Mouse (Mus musculus) right cerebral cortex, postnatal 4 days (tissue): ENCODE measurements around the gene 4921524J17Rik.

ENCODE experiments used
- DNase-seq: peaks from one replicate; pipeline ENCODE4 v3.0.0-alpha.2; 2022

Gene 4921524J17Rik

DNA sequence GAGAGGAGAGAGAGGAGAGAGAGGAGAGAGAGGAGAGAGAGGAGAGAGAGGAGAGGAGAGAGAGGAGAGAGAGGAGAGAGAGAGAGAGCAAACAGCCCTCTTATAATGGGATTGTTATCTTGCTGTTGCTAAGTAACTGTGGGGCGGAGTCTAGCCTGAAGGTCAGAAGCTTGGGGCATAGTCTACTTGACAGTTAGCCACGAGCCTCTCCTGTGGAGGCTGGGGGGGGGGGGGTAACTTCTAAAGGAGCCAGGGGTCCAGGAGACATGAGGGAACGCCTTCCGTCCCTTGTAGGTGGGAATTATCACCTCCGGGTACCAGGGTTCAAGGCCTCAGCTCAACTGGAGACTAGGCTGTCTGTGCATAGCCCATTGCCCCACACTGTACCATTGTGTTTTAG is 3.1 kb upstream of the 4921524J17Rik start:
- no peak for DNase-seq

DNA sequence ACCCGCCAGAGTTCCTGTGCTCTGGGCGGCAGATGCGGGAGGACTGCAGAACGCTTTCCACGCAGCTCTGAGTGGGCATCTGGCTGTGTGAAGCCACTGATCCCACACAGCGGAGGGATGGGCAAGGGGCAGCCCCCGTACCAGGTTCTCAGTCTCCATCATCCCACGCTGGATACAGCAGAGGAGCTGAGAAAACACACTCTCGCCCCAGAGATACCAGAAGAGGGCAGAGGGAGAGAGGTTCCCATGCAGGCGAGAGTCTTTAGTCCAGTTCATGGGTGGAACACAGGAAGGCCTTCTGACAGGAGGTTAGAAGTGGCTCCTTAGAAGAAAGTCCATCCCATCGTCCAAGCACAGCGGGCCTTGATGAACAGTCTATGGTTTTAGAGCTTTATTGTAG is 2.2 kb upstream of the 4921524J17Rik start:
- no peak for DNase-seq

DNA sequence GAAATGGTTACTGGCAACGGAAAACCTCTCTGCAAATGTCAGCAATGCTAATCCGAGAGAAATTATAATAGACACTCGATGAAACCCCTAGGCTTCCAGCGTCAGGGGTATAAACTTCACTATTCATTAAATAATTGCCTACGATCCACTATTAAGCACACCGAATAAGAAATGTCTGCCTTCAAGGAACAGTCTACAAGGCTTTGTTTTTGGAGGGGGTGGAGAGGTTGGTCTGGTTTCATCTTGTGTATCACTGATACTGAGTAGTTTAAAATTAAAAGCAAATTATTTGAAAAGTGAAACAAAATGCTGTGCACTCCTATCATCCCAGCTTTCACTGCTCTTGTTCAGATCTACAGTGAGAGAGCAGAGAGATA is 372 bp upstream of the 4921524J17Rik start:
- DNase-seq = no peak

DNA sequence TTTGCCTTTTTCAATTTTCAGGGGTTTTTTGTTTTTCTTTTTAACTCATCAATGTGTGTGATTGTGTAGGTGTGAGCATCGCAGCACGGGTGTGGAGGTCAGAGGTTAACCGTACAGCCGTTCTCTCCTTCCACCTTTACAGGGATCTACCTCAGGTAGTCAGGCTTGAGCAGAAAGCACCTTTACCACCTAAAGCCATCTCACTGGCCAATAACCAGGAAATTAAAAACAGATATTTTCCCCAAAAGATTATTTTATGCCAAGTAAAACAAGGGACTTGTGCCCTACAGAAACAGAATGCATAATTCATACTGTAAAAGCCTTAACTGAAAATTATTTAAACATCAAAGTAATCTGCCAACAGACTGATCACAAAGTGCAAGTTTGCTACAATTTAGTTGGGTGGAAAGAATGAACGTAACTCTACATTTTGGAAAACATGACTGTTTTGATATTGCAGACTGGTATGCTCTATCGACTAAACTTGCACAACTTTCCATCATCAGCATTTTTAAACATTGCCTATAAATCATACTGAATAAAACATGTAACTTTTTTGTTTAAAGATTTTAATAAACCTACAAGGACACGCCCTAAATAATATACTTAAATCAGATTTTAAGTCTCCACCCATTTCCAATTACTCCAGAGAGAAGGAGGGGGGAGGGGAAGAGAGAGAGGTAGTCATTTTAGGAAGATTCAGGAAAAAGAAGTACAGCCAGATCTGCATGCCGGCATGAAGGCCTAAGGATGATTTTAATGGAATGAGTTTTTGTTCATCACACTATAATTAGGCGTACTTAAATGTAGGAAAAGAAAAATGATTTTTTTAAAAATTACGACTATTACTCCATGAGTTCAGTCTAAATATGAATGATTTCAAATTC is 1.1 kb downstream of the 4921524J17Rik start:
- DNase-seq = no peak

GRCm38 (mm10) chr8:85430801-85431200 is 1.8 kb downstream of the 4921524J17Rik start:
- no peak for DNase-seq

DNA sequence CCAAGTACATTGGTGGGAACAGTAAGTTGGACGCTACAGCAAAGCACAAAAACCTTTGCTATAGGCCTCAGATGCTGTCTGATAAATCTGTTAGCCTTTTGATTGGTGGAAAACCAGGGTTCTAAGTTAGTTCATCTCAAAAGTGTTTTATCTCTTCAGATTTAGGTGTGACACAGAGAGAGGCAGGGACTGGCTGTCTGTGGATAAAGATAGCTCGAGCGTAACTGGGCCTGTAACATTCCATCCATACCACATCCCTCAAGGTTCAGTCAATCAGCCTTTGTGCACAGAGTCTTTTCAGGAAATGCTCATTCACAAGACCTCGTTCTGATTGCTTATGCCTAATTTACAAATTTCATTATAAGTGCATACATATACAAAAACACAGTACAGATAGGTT is 3.4 kb downstream of the 4921524J17Rik start:
- DNase-seq = no peak

GRCm38 (mm10) chr8:85427026-85427425 is 5.6 kb downstream of the 4921524J17Rik start:
- no peak for DNase-seq

- no peak for DNase-seq
These were observed 11.3 kb downstream of the 4921524J17Rik start for GRCm38 (mm10) chr8:85421329-85421728.

- no peak for DNase-seq
These were observed 24.1 kb downstream of the 4921524J17Rik start for GRCm38 (mm10) chr8:85408526-85408925.

DNA sequence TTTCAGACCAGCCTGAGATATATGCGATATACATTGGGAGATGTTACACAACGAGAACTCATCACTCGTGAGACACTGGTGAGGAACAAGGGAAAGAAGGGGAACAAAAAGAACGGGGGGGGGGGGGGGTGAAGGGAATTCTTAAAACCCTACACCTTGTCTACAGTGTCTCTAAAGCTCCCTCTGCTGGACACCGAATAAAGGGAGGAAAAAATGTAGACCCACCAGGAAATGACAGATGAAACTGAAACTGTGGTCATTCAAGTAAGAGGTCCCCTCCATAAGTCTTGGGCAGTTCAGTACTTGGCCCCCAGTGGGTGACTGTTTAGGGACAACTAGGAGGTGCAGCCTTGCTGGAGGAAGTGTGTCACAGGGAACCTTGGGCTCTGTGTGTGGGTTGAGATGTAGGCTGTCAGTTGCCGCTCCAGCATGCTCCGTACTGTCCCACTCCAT is 24.6 kb downstream of the 4921524J17Rik start:
- peak; percentile 9 for DNase-seq

DNA sequence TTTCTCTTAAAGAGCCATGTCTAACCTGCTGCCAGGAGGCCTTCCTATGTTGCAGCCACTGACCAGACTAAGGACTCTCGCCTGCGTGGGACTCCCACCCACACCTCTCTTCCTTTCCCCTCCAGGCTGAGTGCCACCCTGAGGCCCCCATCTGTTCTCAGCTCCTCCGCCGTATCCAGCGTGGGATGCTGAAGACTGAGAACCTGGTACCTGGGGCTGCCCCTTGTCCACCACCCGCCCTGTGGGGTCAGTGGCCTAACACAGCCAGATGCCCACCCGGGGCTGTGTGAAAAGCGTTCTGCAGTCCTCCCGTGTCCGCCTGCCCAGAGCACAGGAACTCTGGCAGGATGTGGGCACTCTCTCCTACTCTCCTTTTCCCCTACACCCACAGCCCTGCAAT is 26.7 kb downstream of the 4921524J17Rik start:
- peak; percentile 3 for DNase-seq

DNA sequence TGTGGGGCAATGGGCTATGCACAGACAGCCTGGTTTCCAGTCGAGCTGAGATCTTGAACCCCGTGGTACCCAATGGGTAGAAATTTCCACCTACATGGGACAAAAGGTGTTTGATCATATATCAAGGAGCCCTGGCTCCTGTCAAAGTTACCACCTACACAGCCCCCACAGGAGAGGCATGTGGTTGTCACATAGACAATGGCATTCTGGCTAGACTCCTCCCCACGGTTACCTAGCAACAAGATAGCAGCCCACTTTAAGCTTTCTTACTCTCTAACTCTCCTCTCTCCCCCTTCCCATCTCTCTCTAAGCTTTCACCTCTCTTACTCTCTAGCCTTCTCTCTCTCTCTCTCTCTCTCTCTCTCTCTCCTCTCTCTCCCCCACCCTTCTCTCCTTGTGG is 27.2 kb downstream of the 4921524J17Rik start:
- DNase-seq = no peak

GRCm38 (mm10) chr8:85398548-85398947 is 34.1 kb downstream of the 4921524J17Rik start:
- no peak for DNase-seq

DNA sequence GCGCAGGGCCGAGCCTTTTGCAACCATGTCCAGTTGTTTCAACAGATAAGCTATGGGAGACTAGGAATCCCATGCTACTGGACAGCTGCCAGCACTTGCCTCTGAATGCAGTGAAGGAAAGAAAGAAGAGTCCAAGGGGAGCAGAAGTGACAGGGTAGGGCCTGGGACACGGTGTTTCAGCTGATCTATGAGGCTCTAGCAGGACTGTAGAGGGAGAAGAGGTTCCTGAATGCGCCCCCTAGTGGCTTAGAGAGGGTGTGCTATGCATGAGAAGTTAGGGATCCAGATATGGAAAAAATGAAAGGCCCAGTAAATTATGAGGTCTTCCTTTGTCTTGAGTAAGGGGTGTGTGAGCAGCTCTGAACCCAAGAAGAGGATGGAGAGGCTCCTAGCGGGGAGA is 35.1 kb downstream of the 4921524J17Rik start:
- DNase-seq = peak; percentile 12

DNA sequence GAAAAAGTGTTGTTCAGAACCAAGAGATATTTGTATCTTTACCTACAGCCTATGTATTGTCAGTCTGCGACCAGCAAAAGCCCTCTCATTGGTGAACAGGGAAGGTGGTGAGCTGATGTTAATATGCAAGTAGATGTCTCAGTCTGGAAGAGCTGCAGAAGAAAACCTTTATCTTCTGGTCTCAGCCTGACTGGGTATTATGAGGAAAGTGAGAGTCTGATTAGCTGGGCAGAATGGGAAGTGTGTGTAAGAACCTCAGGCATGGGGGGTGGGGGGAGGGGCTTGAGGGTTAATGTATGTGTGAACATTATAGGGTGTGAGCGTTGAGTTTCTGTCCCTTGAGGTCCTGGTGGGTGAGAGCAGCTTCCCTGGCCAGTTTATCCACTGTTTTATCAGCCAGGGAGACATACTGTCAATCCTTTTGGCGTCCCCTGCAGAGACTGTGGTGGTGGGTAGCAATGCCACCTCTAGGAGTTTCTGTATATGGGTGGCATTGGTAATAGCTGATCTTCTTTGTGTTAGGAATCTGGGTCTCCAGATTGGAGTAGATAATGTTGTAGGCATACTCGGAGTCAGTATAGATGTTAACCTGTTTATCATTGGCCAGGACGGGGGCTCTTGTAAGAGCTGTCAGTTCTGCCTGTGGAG is 36.1 kb downstream of the 4921524J17Rik start:
- DNase-seq = no peak

GRCm38 (mm10) chr8:85395681-85396431 is 36.8 kb downstream of the 4921524J17Rik start:
- DNase-seq = no peak

DNA sequence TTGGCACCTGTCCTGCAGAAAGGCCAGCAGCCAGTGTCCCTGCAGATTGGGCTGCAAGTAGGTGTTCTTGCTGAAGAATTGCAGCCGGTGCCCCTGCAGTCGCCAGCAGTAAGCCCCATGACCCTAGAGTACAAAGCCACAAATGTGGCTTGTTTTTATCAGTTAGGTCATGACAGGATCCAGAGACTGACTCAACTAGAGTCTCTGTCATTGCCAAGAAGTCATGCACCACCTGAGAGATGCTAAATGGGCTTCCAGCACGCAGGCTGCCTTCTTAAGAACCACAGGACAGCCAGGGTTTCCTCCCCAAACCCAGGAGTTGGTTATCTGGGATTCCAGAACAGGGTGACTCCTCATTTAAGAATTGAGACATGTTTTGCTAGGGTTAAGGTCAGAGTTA is 37.6 kb downstream of the 4921524J17Rik start:
- no peak for DNase-seq

GRCm38 (mm10) chr8:85393199-85393598 is 39.4 kb downstream of the 4921524J17Rik start:
- no peak for DNase-seq

GRCm38 (mm10) chr8:85391438-85391837 is 41.2 kb downstream of the 4921524J17Rik start:
- DNase-seq = no peak

DNA sequence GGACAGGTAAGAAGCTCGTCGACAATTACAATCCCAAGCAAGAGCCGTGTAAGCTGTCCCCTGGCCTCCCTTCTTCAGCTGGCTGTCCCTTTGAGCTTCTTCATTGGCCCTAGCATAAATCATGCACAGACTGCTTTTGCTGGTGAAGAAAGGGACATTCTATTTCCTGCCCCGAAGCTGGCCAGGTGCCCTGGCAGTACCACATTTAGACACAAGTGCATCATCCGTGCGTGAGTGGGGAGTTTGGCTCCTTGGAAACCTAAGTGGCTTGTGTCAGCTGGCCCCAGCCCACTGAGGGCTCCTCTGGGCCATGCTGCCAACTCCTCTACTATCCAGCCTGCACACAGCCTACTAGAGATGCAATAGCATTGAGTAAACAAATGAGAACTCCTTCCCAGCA is 46.4 kb downstream of the 4921524J17Rik start, which contains the start of gene Mylk3:
Gene Mylk3, minus strand, starts transcription at position 141 of the 400 bp plus-strand sequence.
- DNase-seq = peak; percentile 9

DNA sequence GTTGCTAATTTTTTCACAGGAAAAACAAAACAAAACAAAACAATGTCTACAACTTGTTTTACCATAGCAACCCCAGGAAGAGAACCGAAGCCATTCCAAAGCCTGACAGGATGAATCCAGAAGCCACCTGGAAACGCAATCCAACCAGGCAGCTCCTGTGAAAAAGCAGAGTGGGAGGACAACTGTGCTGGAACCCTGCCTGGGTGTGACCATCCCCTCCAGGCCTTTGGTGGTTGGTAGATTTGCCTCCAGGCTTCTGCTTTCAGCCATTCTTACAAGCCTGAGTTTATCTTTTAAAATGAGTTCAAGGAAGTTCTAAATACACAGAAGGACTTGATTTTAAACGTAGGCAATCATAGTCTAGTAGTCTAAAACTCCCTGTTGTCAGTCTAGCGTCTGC is 50.7 kb downstream of the 4921524J17Rik start:
- peak; percentile 11 for DNase-seq

DNA sequence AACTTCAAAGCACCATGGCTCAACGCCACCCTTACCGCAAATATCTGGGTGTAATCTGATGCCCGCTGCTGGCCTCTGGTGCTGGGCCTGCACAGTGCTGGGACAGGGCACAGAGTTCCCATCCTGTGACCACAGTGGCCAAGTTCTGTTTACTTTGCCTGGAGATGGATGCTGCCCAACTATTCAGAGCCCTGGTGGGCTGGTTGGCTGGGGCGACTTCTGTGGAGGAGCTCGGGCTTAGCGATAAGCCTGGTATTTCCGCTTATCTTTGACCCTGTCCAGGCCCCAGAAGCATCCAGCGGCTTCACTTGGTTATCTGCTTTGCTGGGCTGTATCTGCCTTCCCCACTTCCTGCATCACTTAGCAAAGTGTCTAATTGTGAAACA is 51.8 kb downstream of the 4921524J17Rik start:
- DNase-seq = no peak

DNA sequence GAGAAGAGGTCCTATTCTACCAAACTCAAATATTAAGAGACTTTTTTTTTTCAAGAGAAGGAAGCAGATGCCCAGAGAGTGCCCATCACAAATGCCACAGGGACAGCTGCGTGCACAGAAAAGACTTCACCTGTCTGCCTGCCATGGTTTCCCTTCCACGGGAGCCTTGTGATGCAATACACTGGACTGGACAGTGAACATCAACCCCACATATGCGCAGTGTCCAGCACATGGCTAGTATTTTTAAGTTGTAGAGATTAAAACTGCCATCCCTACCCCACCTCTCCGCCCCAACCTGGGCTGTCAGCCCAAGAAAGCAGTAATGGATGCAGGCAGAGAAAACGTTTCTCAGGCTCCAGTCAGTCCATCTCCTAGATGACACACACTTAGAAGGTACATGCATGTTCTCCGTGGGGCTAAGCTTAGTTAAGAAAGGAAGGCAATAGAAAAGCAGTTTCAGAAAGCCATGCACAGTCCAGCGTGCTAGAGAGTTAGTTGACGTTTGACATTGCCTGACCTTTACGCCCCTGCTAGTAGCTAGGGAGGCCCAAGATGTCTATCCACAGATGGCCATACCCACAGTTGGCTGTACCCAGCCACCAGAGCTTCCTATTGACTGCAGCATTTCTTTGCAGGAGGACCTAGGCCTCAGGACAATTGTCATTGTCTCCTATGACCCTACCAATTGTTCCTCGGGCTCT is 52.4 kb downstream of the 4921524J17Rik start:
- DNase-seq = no peak
